Mouse (Mus musculus) ZHBTc4 (cell line): ENCODE data around the gene Itprid2.

ENCODE experiments used
- DNase-seq: peaks from one replicate; pipeline ENCODE4 v3.0.0-alpha.2; 2011; ENCODE audit warnings: low read depth, low spot score

Itprid2 gene

DNA sequence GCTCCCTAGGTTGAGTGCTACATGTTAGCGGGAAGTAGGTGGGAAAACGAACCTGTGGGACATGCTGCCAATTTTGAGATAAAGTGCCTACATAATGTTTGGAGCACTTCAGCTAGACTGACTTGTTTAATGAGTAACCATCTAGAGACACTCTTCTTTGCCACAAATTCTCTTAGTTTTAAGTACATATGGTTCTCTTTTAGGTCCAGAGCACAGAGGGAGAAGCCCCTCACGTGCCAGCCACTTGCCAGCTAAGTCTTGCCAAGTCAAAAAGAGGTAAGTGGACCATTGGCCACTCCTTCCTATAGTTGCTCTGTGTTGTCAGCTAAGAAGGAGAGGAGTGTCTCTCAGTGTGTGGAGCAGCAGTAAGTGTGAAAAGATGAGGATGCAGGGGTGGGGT lies 16.0 kb downstream of the Itprid2 start:
- no peak for DNase-seq

DNA sequence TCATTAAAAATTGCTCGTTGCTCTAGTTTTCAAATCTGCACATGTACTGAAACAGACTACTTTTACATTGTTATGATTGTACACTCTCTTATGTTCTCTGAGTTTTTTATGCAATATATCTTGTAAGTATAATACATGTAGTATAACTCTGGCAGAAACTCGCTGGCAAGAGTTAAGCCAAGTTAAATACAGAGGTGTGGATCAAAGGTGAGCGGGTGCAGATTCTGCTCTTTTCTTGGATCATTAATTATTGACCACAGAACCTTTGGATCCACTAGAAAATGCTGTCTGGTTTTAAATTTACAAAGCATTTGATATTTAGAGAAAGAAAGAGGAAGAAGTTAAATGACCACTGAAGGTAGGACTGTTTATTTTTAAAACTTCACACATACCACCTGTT lies 16.5 kb downstream of the Itprid2 start:
- DNase-seq, result no peak

DNA sequence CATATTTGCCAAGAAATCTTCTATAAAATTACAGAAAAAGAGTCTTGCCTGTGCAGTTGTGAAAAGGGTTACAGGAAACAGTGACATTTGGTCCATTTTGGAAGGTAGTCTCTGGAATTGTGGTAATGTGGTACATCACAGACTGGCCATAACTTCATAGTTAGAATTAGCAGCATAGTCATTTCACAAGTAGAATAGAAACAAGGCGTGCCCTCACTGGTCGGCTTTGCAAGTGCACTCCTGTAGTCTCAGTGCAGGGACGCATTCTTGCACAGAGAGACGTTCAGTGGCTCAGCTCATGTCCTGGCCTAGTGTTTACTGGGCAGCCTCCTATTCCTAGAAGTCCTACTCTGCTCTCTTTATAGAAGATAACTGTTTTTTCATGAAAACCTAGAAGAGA lies 17.4 kb downstream of the Itprid2 start:
- DNase-seq, result no peak

DNA sequence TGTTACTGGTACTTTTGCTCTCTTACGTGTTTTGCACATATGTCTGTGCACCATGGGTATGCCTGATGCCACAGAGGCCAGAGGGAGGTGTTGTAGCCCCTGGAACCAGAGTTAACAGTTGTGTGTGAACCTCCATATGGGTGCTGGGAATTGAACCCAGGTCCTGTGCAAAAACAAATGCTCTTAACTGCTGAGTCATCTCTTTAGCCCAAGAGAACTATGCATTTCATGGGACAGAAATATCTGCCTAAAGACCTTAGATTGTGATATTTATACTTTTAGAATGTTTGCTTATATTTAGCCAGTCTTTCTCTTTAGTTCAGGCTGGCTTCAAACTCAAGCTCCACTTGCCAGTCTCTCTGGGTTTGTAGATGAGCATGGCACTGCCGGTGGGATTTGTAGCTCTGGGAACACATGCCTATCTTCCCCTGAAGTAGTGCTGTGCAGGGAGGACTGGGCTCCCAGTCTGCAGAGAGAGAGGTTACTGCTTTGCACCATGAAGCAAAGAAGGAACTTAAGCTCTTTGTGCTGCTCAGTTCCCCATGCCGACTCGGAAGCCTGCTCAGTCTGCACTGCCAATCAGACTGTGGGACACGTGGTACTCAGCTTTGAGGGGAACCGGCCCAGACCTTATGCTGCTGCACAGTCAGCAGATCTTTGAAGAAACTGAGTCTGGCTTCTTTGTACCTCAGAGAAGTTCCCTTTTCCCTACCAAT lies 18.1 kb downstream of the Itprid2 start:
- DNase-seq, result no peak

DNA sequence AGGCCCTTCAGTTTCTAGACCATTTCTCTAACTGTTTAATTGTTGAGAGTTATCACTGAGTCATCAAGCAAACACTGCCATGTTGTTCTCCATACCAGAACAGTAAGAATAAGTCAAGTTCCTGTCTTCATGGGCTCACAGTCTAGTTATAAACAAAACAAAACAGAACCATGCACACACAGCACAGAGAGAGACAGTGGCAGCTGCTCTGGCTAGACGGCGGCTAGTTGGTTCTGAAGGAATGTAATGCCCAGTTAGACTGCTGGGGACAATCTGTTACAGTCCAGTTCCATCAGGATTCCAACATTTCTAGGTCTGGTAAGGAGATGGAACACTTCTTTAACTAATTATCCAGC lies 18.6 kb downstream of the Itprid2 start:
- DNase-seq, result no peak

DNA sequence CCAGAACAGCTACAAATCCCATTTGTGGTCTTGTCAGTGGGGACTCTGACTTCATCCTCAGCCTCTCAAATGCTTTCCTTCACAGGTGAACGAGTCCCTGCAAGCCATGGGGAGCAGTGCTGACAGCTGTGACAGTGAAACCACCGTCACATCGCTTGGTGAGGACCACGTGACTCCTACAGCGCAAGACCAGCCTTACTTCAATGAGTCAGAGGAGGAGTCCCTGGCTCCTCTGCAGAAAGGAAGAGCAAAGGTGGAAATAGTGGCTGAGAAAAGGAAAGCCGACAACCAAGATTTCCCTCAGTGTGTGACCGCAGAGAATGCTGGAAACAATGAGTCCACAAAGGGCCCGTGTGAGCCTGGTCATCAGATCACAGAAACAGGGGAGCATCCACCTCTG lies 21.9 kb downstream of the Itprid2 start:
- no peak for DNase-seq

DNA sequence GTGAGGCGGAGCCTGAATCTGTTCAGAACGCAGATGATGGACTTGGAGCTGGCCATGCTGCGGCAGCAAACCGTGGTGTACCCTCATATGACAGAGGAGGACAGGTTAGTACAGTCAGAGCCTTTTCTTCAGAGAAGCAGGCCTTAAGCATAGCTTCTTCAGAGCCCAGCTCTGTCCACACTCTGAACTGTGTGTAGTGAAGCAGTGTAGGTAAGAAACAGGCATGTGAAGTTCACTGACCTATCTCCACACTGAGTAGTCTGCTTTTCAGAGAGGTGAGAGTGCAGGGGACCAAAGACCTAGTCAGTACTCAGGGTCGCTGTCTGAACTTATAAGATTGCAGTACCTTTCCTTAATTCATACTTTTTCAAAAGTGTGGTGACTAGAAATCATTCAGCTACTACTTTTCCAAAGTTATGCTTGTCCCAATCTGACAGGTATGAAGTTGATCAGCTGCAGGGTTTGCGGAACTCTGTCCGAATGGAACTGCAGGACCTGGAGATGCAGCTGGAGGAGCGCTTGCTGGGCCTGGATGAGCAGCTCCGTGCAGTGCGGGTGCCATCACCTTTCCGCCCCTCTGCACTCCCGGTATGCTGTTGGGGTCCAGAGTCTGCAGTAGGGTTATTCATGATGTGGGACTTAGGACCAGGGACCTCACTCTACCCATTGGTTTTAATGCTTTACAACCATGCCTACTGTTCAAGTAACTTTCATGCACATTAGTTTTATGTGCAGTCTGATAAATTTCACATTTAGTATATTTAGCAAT lies 25.4 kb downstream of the Itprid2 start:
- no peak for DNase-seq

DNA sequence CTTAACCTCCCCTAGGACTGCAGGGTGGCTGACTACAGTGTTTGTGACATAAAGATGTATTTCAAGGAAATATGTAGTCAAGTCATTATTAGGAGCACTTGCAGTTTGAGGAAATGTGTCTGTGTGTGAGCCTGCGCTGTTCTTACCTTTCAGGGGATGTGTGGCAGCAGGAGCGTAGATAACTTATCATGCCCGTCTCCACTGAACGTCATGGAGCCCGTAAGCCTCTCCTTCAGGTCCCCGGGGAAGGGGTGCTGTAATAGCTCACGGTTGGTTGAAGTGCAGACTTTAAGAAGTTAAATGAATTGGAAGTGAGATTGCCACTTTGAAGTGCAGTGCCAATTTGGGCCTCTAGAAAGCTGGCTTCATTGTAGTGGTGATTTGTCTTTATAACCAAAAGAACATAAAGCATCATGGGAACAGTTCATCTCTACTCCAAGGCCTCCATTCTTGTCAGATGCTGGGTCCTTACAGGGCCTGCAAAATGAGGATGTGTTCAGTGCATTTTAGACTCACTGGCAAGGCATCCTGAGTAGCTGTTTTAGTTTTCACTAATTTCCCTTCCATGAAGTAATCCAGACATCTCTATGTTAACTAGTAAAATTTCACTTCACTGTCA lies 26.4 kb downstream of the Itprid2 start:
- no peak for DNase-seq

DNA sequence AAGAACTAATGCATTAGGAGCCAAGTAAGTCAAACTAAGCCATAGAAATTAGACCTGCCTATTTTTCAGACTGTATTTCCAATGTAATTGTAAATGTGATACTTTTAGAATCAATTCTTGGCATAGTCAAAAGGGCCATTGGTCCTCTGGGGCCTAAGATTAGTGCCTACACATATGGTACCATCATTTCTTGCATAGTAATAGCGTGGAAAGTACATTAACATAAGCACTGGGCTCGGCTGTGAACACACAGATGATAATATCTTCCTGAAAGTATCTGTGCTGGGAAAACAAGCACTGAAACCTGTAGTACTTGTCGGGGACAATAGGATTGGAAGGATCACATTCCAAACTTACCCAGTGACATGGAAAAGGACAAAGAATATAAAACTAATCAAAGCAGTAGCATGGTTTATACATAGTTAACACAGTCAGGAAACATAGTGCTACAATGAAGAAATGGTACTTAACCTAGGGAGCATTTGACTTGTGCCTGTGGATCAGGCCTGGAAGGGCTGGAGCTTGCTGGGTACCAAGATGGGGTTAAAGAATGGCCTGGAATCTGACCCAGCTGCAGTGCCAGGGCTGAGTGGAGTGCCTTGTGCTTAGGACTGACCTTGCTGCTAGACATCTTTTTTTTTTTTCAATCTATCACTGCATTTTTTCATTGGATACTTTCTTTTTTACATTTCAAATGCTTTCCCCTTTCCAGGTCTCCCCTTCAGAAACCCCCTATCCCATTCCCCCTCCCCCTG lies 29.6 kb downstream of the Itprid2 start:
- no peak for DNase-seq

DNA sequence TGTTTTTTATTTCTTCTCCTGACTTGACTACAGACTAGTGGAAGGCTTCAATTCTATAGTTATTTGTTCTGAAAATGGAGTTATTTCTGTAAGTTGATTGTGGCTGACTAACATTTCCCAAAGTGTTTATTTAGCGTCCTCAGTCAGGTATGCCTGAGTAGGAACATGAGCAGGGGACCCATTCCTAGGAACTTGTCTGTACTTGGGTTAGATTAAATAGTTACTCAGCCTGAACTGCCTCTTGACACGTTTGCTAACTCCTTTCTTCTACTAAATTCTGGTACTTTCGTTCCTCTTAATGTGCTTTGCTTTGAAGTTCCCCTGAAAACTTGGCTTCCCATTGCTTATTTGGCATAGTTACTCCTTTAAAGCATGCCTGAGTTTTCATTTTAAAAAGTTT lies 30.3 kb downstream of the Itprid2 start:
- DNase-seq, result no peak

DNA sequence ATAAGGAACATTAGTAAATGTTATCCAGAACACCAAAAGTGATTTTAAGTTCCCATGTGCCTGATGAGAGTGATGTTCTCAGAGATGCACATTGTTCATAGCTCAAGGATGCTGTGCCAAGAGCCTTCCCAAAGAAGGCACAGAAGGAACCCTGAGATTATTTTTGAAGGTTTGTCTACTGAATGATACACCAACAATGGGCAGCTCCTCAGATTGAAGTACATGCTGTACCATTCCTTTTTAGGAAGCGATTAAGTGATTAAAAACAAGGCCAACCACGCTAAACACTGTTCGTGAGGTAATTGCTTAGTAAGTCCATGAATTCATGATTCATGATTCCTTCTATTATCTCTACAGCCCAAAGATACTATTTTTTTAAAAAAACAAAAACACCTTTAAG lies 40.1 kb downstream of the Itprid2 start:
- no peak for DNase-seq

DNA sequence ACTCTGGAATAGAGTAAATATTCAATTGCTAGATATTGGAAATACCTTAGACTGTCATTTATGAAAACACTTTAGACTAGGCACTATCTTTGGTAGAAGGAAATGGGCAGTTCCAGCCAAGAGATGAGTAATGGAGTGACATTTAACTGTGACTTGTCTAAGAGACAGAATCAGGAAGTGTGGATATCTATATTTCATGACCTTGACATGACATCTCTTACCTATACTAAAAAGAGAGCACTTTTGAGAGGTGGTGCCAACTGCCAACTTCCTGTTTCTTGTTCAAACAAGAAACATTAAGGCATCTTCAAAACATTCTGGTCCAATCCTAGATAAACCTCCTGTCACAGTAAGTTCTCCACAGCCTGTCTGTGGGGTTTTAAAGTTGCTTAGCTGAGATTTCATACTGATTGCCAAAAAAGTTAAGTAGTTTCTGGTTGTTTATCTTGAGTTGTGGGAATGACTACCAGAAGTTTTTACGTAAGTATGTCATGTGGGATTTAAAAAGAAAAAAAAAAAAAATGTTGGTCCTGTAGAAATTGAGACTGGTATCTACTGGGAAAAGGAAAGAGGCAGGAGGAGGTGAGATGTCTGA lies 42.6 kb downstream of the Itprid2 start:
- no peak for DNase-seq

DNA sequence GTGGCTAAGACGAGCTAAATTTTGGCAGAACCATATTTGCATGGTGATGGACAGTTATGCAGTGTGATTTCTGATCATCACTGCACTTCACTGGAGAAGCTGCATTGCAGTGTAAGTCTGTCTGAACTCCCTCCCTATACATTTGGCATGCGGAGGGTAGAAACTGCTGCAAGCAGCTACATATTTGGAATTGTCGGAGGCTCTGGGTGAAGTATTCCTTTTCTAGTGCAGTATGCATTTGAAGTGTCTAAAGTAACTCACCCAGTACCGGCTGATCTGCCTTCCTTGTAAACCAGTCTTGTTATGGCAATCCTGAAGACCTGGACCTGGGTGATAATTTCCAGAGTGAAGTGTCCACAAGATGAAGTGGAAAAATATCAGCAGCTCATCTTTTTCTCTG lies 46.5 kb downstream of the Itprid2 start:
- no peak for DNase-seq

DNA sequence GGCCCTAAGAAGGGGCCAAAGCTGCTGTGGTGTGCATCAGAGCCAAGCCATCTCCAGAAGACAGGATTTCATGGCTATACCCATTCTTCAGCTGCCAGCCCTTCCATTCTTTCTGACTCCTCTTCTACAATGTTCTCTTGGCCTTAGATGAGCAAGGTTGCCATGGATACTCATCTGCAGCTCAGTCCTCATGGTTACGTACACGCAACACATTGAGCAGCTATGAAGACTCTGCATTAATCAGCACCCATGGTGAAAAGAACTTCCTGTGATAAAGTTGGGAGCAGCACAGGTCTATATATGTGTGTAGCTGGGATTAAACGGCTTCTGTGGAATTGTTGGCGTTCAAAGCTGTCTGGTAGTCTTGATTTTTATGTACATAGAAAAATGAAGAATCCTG lies 48.1 kb downstream of the Itprid2 start:
- no peak for DNase-seq

DNA sequence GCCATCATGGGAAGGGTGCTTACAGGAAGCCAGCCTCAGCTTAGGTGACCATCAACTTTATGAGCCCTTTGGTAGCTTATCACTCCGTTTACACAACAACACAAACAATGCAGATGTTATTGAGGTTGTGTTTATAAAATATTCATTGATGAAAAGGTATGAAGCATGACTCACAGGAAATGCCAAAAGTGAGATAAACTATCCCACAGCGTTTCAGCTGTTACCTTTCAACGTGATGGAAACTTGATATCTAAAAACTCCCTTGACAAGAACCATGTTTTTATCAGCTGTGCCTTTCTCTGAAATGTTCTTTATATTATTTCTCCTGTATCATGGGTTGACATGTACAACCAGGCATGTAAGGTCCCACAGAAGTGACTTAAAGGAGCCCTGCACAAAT lies 55.7 kb downstream of the Itprid2 start:
- no peak for DNase-seq

DNA sequence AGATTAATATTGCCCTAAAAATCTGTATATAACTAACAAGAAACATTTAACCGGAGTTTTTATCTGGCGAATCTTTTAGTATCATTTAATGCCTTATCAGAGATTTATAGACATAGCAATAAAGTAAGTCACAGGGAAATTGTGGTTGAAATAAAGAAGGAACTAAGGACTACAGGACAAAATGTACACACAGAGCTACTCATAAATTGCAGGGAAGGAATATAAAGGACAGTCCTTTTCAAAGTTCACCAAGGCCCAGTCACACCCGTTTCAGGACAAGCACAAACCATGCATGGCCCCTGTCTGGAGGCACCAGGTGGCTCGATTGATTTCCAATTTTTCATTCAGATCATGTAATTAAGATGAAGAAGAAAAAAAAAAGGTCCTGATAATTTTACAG lies 60.0 kb downstream of the Itprid2 start:
- no peak for DNase-seq

DNA sequence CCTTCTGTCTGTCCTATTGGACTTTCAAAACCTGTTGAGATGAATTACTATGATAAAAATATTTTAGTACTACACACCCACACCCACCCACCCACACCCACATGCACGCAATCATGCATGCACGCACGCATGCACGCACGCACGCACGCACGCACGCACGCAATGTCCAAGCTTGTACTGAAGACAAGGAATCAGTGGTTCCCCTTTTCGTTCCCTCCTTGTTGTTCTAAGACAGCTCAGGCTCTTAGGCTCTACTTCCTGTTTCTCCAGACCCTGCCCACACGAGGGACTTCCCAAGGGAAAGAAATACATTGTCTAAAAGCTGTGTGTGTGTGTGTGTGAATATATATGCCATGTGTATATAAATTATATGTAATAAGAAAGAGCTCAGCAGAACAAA lies 60.8 kb downstream of the Itprid2 start:
- DNase-seq, result no peak

DNA sequence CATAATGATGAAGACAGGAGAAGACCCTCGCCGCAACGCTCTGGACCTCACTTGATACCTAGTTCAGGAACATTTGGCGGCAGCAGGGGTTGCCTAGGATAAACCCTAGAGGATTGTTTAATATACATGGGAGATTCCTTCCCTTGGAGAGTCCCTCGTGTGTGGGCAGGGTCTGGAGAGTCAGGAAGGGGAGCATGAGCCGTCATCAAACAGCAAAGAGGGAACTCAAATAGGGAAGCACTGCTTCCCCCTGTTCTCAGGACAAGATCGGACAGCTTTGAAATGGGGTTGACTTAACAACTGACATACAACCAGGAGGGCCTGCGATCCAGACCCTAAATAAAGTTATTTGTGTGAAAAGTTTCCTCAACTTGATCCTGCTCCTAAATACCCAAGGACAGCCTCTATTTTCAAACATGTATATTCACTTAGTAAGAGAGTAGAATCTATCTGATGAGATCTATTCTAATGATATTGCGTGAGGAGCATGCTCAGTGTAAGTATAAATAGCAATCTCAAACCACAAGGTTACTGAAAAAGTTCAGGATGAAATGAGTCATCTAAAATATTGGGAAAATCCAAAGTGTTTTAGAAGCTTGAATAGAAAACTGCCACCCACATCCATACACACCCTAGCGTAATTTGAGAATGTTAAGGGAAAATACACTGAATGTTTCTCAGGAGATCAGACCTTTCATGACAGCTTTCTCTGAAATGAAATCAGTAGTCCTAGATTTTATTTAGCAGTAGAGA lies 61.5 kb downstream of the Itprid2 start:
- DNase-seq, result no peak

DNA sequence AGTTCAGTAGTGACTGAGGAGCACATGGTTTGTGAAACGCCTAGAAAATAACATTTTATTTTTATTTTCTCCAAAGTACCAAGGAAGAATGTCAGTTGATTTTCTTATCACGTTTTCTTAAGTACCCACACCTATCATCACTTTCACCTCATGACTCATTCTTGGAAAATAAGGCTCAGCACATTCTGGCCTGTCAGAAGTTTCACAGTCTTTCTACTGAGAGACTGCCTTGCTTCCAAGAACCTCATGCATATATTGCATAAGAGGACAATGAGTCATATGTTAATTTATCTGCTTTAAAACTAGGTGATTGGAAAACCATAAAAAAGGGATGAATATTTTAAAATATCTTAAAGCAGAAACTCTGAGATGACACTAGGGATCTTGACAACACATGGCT lies 63.0 kb downstream of the Itprid2 start:
- no peak for DNase-seq

DNA sequence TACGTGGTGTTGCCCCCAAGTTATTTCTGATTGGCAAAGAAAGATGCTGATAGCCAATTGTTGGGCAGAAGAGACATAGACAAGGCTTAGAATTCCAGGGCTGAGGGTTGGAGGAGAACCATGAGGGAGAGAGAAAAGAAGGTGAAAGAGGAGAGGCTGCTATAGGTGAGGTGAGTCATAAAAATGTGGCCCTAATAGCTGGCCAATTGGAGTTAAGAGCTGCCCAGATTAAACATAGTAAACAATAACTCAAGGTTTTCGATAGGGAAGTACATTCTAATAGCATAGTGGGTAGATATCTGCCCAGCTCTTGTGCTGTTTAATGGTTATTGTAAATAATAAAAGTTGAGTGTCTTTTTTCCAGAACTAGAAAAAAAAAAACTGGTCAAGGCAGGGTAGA lies 69.6 kb downstream of the Itprid2 start:
- DNase-seq, result no peak

DNA sequence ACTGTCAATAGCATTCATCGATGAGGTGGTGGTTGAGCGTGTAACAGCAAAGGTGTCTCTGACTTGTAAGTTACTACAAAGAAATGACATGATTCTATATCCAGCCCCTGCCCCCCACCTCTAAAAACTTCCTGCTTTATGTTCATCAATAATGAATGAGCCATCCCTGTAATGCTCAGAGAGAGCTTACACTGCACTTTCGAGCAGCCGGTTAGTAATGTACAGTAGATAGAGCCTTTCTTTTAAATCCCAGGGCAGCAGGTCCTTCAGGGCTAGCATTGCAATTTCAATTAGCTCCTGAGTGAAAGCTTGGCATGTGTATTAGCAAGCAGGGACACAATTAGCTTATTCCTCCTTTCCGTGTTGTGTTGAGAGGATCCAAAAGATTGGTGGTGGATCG lies 72.4 kb downstream of the Itprid2 start, which contains the start of gene Ppp1r1c:
Gene Ppp1r1c, plus strand, starts transcription at position 206 of the 400 bp plus-strand sequence.
- DNase-seq, result no peak
